ENCODE assay signal across 8 mouse cellular contexts in the genomic region with DNA sequence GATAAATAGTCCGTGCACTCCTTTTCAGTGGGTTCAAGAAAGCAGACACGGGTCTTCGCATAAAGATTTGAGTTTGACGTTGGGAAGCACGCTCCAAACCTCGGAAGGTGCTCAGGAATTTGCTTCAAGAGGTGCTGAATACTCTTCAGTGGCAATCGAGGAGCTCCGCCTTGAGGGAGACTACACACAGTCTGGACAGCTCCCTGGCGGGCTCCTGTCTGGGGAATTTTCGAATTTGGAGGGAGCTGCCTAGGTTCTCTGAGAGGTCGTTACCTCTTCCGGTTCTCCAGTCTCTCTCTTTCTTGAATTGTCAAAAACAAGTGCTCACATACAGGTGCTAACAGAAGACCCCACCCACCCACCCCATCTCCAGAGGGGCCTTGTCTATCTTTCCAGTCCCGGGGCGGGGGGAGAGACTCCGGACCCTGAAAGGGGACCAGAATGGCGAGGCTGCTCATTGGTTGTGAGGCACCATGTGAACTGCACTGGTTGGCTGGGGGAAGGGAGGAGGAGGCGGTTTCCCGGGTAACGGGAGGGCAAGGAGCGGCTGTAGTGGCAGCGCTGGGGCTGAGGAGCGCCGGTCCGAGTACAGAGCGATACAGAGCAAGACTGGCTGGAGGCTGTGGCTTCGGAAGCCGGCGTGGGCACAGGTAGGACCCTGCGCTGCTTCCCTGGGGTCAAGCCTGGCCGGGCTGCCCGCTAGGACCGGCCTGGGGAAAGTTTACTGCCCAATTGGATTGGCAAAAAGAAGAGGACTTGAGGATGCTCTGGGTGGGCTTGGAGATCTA. TPM values are rescaled to one million over a fixed set of nuclear protein-coding genes. Genes with fewer than 3 reads are reported as not detected.
DNase-seq lines count a peak whose midpoint lies in the region; ATAC-seq and TF ChIP-seq lines count a peak whose summit lies in the region.

No protein-coding gene starts in this region.

- DNase-seq in CH12.LX (ENCODE audit: extremely low read depth): no peak
- DNase-seq in cerebellum, adult 11 months: peak; percentile 86
- peak; percentile 94 for DNase-seq in forebrain, embryonic 14.5 days (ENCODE audit: low spot score)
- peak; percentile 75 for DNase-seq in layer of hippocampus, adult 9-10 months (ENCODE audit: low spot score)
- DNase-seq in ovary, postnatal 10 days (ENCODE audit: low spot score): peak; percentile 12
- peak; percentile 22 for DNase-seq in urinary bladder, postnatal 25 days (ENCODE audit: low spot score)

- in situ Hi-C loops in CH12.LX (cut with MboI; ENCODE audit: low pct_ligation_motif_present, low pct_unique_long_range_greater_than_20kb, low sequenced_read_pairs): loop anchor here (25.0 kb wide), 1 partner anchor 154 kb away; no protein-coding TSS in a partner anchor

- no peaks in the 10 kb centered on the region for H3K9me3 ChIP-seq in CH12.LX (replicated peaks; ENCODE audit: low read length)
- no peaks in the 10 kb centered on the region for H3K9me3 ChIP-seq in forebrain, embryonic 14.5 days (replicated peaks; ENCODE audit: control insufficient read depth, low read length)
- H3K9me3 ChIP-seq in hindbrain, embryonic 12.5 days (replicated peaks): no peaks in the 10 kb centered on the region
- no peaks in the 10 kb centered on the region for H3K9me3 ChIP-seq in lung, embryonic 15.5 days

- peaks cover 95% of the 10 kb centered on the region for H3K27me3 ChIP-seq in CH12.LX (replicated peaks)
- peaks cover 42% of the 10 kb centered on the region for H3K27me3 ChIP-seq in forebrain, embryonic 14.5 days (replicated peaks; ENCODE audit: control insufficient read depth, insufficient read depth, low read length)
- peaks cover 24% of the 10 kb centered on the region for H3K27me3 ChIP-seq in hindbrain, embryonic 12.5 days
- H3K27me3 ChIP-seq in lung, embryonic 15.5 days: peaks cover 57% of the 10 kb centered on the region

- no peak for TF ChIP-seq POLR2A in CH12.LX (IDR thresholded peaks at IDR 0.05; ENCODE audit: low read depth, low read length)

- no peak overlapping the region for H3K4me3 ChIP-seq in CH12.LX (replicated peaks in 1 of 3; ENCODE audit: low read depth in 2 of 3, low read length in 2 of 3, poor library complexity in 1 of 3)
- peak overlapping the region; percentile 51 for H3K4me3 ChIP-seq in forebrain, embryonic 14.5 days (ENCODE audit: low read depth, low read length)
- H3K4me3 ChIP-seq in hindbrain, embryonic 12.5 days: peak overlapping the region; percentile 62
- H3K4me3 ChIP-seq in lung, embryonic 15.5 days: peak overlapping the region; percentile 28

- peak; percentile 98 for ATAC-seq in forebrain, embryonic 14.5 days
- peak; percentile 97 for ATAC-seq in hindbrain, embryonic 12.5 days (ENCODE audit: low FRiP score)
- peak; percentile 95; the same call in 1 of the 2 replicates for ATAC-seq in lung, embryonic 15.5 days (ENCODE audit: borderline replicate concordance, extremely low read depth, low FRiP score, low TSS enrichment)

- H3K27ac ChIP-seq in CH12.LX (ENCODE audit: insufficient read depth, low read depth): no peak overlapping the region
- no peak overlapping the region for H3K27ac ChIP-seq in forebrain, embryonic 14.5 days (ENCODE audit: low read depth, low read length)
- H3K27ac ChIP-seq in hindbrain, embryonic 12.5 days: peak overlapping the region; percentile 75
- no peak overlapping the region for H3K27ac ChIP-seq in lung, embryonic 15.5 days

- peak overlapping the region; percentile 23; the same call in 1 of the 2 replicates for H3K4me2 ChIP-seq in CH12.LX (ENCODE audit: insufficient read depth, low read depth, poor library complexity, severe bottlenecking)
- H3K4me2 ChIP-seq in forebrain, embryonic 14.5 days (ENCODE audit: low read length): peak overlapping the region; percentile 93
- H3K4me2 ChIP-seq in hindbrain, embryonic 12.5 days (replicated peaks): peak overlapping the region; percentile 69
- peak overlapping the region; percentile 44 for H3K4me2 ChIP-seq in lung, embryonic 15.5 days

- no peaks in the 10 kb centered on the region for H3K79me2 ChIP-seq in CH12.LX (replicated peaks; ENCODE audit: control insufficient read depth, extremely low read depth, insufficient read depth, poor library complexity, severe bottlenecking)

- WGBS in forebrain, embryonic 14.5 days: 2% methylated on average over 32 of the region's 32 CpGs
- 2% methylated on average over 32 of the region's 32 CpGs for WGBS in hindbrain, embryonic 12.5 days
- 1% methylated on average over 32 of the region's 32 CpGs for WGBS in lung, embryonic 15.5 days

- no peak overlapping the region for H3K9ac ChIP-seq in CH12.LX (ENCODE audit: insufficient read depth, low read depth)
- H3K9ac ChIP-seq in forebrain, embryonic 14.5 days (ENCODE audit: low read length): peak overlapping the region; percentile 63
- peak overlapping the region; percentile 69 for H3K9ac ChIP-seq in hindbrain, embryonic 12.5 days
- no peak overlapping the region for H3K9ac ChIP-seq in lung, embryonic 15.5 days

- no peaks in the 10 kb centered on the region for H3K4me1 ChIP-seq in CH12.LX (ENCODE audit: control insufficient read depth in 1 of 2, insufficient read depth in 2 of 2)
- peaks cover 4% of the 10 kb centered on the region; the same call in 1 of the 2 replicates for H3K4me1 ChIP-seq in forebrain, embryonic 14.5 days (ENCODE audit: control insufficient read depth, insufficient read depth, low read length)
- peaks cover 48% of the 10 kb centered on the region for H3K4me1 ChIP-seq in hindbrain, embryonic 12.5 days
- peaks cover 13% of the 10 kb centered on the region for H3K4me1 ChIP-seq in lung, embryonic 15.5 days

- TF ChIP-seq CTCF in CH12.LX (conservative IDR thresholded peaks at IDR 0.05 in 1 of 2, IDR thresholded peaks at IDR 0.05 in 1 of 2; ENCODE audit: low read depth in 2 of 2, low read length in 2 of 2): no peak

- TF ChIP-seq RAD21 in CH12.LX (IDR thresholded peaks at IDR 0.05; ENCODE audit: low read depth, low read length): no peak

- dilution Hi-C loops in CH12.LX (cut with MboI; ENCODE audit: extremely low pct_ligation_motif_present, extremely low pct_unique_long_range_greater_than_20kb, low sequenced_read_pairs): no loop called here

- no peak for TF ChIP-seq EP300 in CH12.LX (IDR thresholded peaks at IDR 0.05; ENCODE audit: low read length)

- no peaks in the 10 kb centered on the region for H3K36me3 ChIP-seq in CH12.LX (replicated peaks in 1 of 2; ENCODE audit: control insufficient read depth in 1 of 2, insufficient read depth in 1 of 2, low read length in 1 of 2)
- no peaks in the 10 kb centered on the region for H3K36me3 ChIP-seq in forebrain, embryonic 14.5 days (ENCODE audit: control insufficient read depth, insufficient read depth, low read length)
- no peaks in the 10 kb centered on the region for H3K36me3 ChIP-seq in hindbrain, embryonic 12.5 days
- H3K36me3 ChIP-seq in lung, embryonic 15.5 days: no peaks in the 10 kb centered on the region

TF ChIP-seq in CH12.LX, 34 proteins besides CTCF, POLR2A, EP300 and RAD21:
- no peak for TF ChIP-seq MEF2A (IDR thresholded peaks at IDR 0.05; ENCODE audit: borderline replicate concordance, low read depth, low read length)
- no peak for TF ChIP-seq JUND (conservative IDR thresholded peaks at IDR 0.05; ENCODE audit: low read depth, low read length)
TF ChIP-seq in CH12.LX: peak in this region for 0.

RNA-seq across cellular contexts. Expression of gene Nav2, which starts 50.2 kb away (rescaled TPM):
- total RNA-seq in CH12.LX (2012; rRNA removed): under 0.01 TPM in 1 of 2 replicates, not detected in the other
- total RNA-seq in CH12.LX (2014; rRNA removed): not detected in 2 replicates
- 0.16 TPM in 1 of 2 replicates, not detected in the other for polyA plus RNA-seq in CH12.LX (2012; ENCODE audit: insufficient read length, low read depth)
- 6.3 and 15.5 TPM in 2 replicates for polyA plus RNA-seq in forebrain, embryonic 14.5 days (2014; fragmentation: Nextera tagmentation; extraction: Ambion mirVana)
- 24.1 and 25.8 TPM in 2 replicates for polyA plus RNA-seq in hindbrain, embryonic 12.5 days (2016; fragmentation: Nextera tagmentation; extraction: Ambion mirVana)
- polyA plus RNA-seq in lung, embryonic 15.5 days (2015; fragmentation: Nextera tagmentation; extraction: Ambion mirVana): 22.4 and 27.6 TPM in 2 replicates

Comparison
In these comparisons a context has a peak if more than half of its experiments do, and no peak if none do; other contexts are left out.
1. H3K4me2 ChIP-seq: peak in every context shown above with its lines; median percentile 93 in forebrain, embryonic 14.5 days; 69 in hindbrain, embryonic 12.5 days; 44 in lung, embryonic 15.5 days; 23 in CH12.LX.
2. H3K4me3 ChIP-seq: peak in forebrain, embryonic 14.5 days (single experiment), hindbrain, embryonic 12.5 days (single experiment) and lung, embryonic 15.5 days (single experiment); none in CH12.LX (0 of 3).
3. H3K9ac ChIP-seq: peak in forebrain, embryonic 14.5 days (single experiment) and hindbrain, embryonic 12.5 days (single experiment); none in CH12.LX (single experiment) and lung, embryonic 15.5 days (single experiment).
4. Peak in every context shown above with its lines, with median percentiles within 50 percentile points of each other: ATAC-seq.